Mouse (Mus musculus) CH12.LX (cell line): Measurements from ENCODE around the gene Ppm1m. TPM values are rescaled to one million over a fixed set of nuclear protein-coding genes. Genes with fewer than 3 reads are reported as not detected.

ENCODE experiments used
- DNase-seq: peaks from one replicate; pipeline ENCODE4 v3.0.0-alpha.2; 2013; ENCODE audit errors: extremely low read depth
- H3K27ac ChIP-seq: 2 replicates; pipeline ENCODE4 v1.5.1; 2012; ENCODE audit warnings: low read depth, mild to moderate bottlenecking, control low read depth, moderate library complexity; ENCODE audit not compliant: insufficient read depth
- H3K27me3 ChIP-seq: replicated peaks from 2 replicates; pipeline ENCODE3; 2012; ENCODE audit warnings: inconsistent platforms
- H3K36me3 ChIP-seq, 2 experiments: replicated peaks in 1 of 2; 2 replicates each; pipeline versions ENCODE3 to v1.6.1; 2012; ENCODE audit warnings: inconsistent platforms in 1 of 2, low read length in 1 of 2, mild to moderate bottlenecking in 1 of 2, mixed read lengths in 1 of 2, moderate library complexity in 1 of 2; ENCODE audit not compliant: control insufficient read depth in 1 of 2, insufficient read depth in 1 of 2
- H3K4me1 ChIP-seq, 2 experiments: 2 replicates each; pipeline ENCODE4 v1.6.1; 2012; ENCODE audit warnings: inconsistent platforms in 1 of 2, moderate library complexity in 1 of 2; ENCODE audit not compliant: insufficient read depth in 2 of 2, control insufficient read depth in 1 of 2
- H3K4me2 ChIP-seq: 2 replicates; pipeline ENCODE4 v1.6.1; 2012; ENCODE audit warnings: low read depth, mild to moderate bottlenecking, control low read depth; ENCODE audit not compliant: poor library complexity, insufficient read depth, severe bottlenecking
- H3K4me3 ChIP-seq, 3 experiments: fragments of 150-350 bp in 1 of 3; sonication (generic) in 1 of 3; replicated peaks in 1 of 3; 2 replicates each; pipeline versions ENCODE3 to v1.5.1; 2011 to 2012; ENCODE audit warnings: low read depth in 2 of 3, low read length in 2 of 3, mild to moderate bottlenecking in 2 of 3, moderate library complexity in 2 of 3, control low read depth in 1 of 3, improper control_type of control experiment in 1 of 3, inconsistent platforms in 1 of 3, mixed read lengths in 1 of 3; ENCODE audit not compliant: poor library complexity in 1 of 3
- H3K79me2 ChIP-seq: replicated peaks from 2 replicates; pipeline ENCODE4 v1.6.1; 2012; ENCODE audit warnings: mild to moderate bottlenecking, moderate library complexity; ENCODE audit not compliant: control insufficient read depth, poor library complexity, insufficient read depth, severe bottlenecking; ENCODE audit errors: extremely low read depth
- H3K9ac ChIP-seq: 2 replicates; pipeline ENCODE4 v1.6.1; 2012; ENCODE audit warnings: low read depth, mild to moderate bottlenecking, control low read depth, moderate library complexity; ENCODE audit not compliant: insufficient read depth
- H3K9me3 ChIP-seq: replicated peaks from 2 replicates; pipeline ENCODE3; 2012; ENCODE audit warnings: low read length, inconsistent platforms, mixed read lengths
- BHLHE40 ChIP-seq: IDR thresholded peaks from 2 replicates; pipeline ENCODE4 v1.6.1; 2011; ENCODE audit warnings: mild to moderate bottlenecking, low read depth, low read length, improper control_type of control experiment
- CHD1 ChIP-seq: IDR thresholded peaks from 2 replicates; pipeline ENCODE4 v1.6.1; 2012; ENCODE audit warnings: low read depth, low read length, improper control_type of control experiment, inconsistent platforms
- CHD2 ChIP-seq: IDR thresholded peaks from 2 replicates; pipeline ENCODE4 v1.6.1; 2011; ENCODE audit warnings: low read length, improper control_type of control experiment
- CTCF ChIP-seq, 2 experiments: IDR thresholded peaks in 1 of 2; conservative IDR thresholded peaks in 1 of 2; 2 replicates each; pipeline ENCODE4 v1.5.1; 2011 to 2012; ENCODE audit warnings: low read depth in 2 of 2, low read length in 2 of 2, improper control_type of control experiment in 1 of 2, inconsistent platforms in 1 of 2, mild to moderate bottlenecking in 1 of 2, moderate library complexity in 1 of 2
- E2F4 ChIP-seq: IDR thresholded peaks from 2 replicates; pipeline ENCODE4 v1.6.1; 2011; ENCODE audit warnings: low read depth, low read length, improper control_type of control experiment; ENCODE audit not compliant: insufficient replicate concordance
- ELF1 ChIP-seq: IDR thresholded peaks from 2 replicates; pipeline ENCODE4 v1.6.1; 2014; ENCODE audit warnings: low read depth, mild to moderate bottlenecking, inconsistent platforms, low read length, improper control_type of control experiment
- EP300 ChIP-seq: IDR thresholded peaks from 2 replicates; pipeline ENCODE4 v1.6.1; 2011; ENCODE audit warnings: low read length, improper control_type of control experiment
- ETS1 ChIP-seq: conservative IDR thresholded peaks from 2 replicates; pipeline ENCODE4 v1.6.1; 2012; ENCODE audit warnings: low read depth, mild to moderate bottlenecking, inconsistent platforms, low read length, improper control_type of control experiment, moderate library complexity
- IRF4 ChIP-seq: IDR thresholded peaks from 2 replicates; pipeline ENCODE4 v1.6.1; 2014; ENCODE audit warnings: low read depth, mild to moderate bottlenecking, inconsistent platforms, low read length, improper control_type of control experiment
- JUN ChIP-seq: IDR thresholded peaks from 2 replicates; pipeline ENCODE4 v1.6.1; 2011; ENCODE audit warnings: low read depth, mild to moderate bottlenecking, low read length, improper control_type of control experiment, moderate library complexity; ENCODE audit not compliant: insufficient read depth
- JUND ChIP-seq: conservative IDR thresholded peaks from 2 replicates; pipeline ENCODE4 v1.6.1; 2011; ENCODE audit warnings: low read depth, low read length, improper control_type of control experiment
- KAT2A ChIP-seq: IDR thresholded peaks from 2 replicates; pipeline ENCODE4 v1.6.1; 2012; ENCODE audit warnings: low read length, improper control_type of control experiment, inconsistent platforms; ENCODE audit not compliant: insufficient replicate concordance
- MEF2A ChIP-seq: IDR thresholded peaks from 2 replicates; pipeline ENCODE4 v1.6.1; 2014; ENCODE audit warnings: low read depth, mild to moderate bottlenecking, inconsistent platforms, low read length, improper control_type of control experiment, borderline replicate concordance
- MXI1 ChIP-seq: IDR thresholded peaks from 2 replicates; pipeline ENCODE4 v1.6.1; 2011; ENCODE audit warnings: mild to moderate bottlenecking, low read depth, low read length, improper control_type of control experiment
- MYC ChIP-seq: IDR thresholded peaks from 2 replicates; pipeline ENCODE4 v1.6.1; 2011; ENCODE audit warnings: low read depth, mild to moderate bottlenecking, improper control_type of control experiment, low read length
- NELFE ChIP-seq: IDR thresholded peaks from 2 replicates; pipeline ENCODE4 v1.6.1; 2011; ENCODE audit warnings: low read depth, low read length, improper control_type of control experiment
- SIN3A ChIP-seq: IDR thresholded peaks from 2 replicates; pipeline ENCODE4 v1.6.1; 2012; ENCODE audit warnings: low read length, improper control_type of control experiment, inconsistent platforms
- SMC3 ChIP-seq: IDR thresholded peaks from 2 replicates; pipeline ENCODE4 v1.6.1; 2011; ENCODE audit warnings: low read depth, low read length, improper control_type of control experiment
- TCF12 ChIP-seq: IDR thresholded peaks from 2 replicates; pipeline ENCODE4 v1.6.1; 2014; ENCODE audit warnings: low read depth, mild to moderate bottlenecking, inconsistent platforms, low read length, improper control_type of control experiment
- UBTF ChIP-seq: IDR thresholded peaks from 2 replicates; pipeline ENCODE4 v1.6.1; 2012; ENCODE audit warnings: low read depth, mild to moderate bottlenecking, inconsistent platforms, low read length, improper control_type of control experiment, moderate library complexity
- USF1 ChIP-seq: IDR thresholded peaks from 2 replicates; pipeline ENCODE4 v1.6.1; 2014; ENCODE audit warnings: low read depth, mild to moderate bottlenecking, inconsistent platforms, low read length, improper control_type of control experiment
- USF2 ChIP-seq: conservative IDR thresholded peaks from 2 replicates; pipeline ENCODE4 v1.6.1; 2011; ENCODE audit warnings: low read depth, low read length, improper control_type of control experiment
- ZC3H11A ChIP-seq: IDR thresholded peaks from 2 replicates; pipeline ENCODE4 v1.6.1; 2012; ENCODE audit warnings: low read depth, mild to moderate bottlenecking, inconsistent platforms, low read length, improper control_type of control experiment
- ZKSCAN1 ChIP-seq: IDR thresholded peaks from 2 replicates; pipeline ENCODE4 v1.6.1; 2012; ENCODE audit warnings: low read depth, inconsistent platforms, low read length, improper control_type of control experiment, borderline replicate concordance
- ZMIZ1 ChIP-seq: IDR thresholded peaks from 2 replicates; pipeline ENCODE4 v1.6.1; 2012; ENCODE audit warnings: low read depth, mild to moderate bottlenecking, inconsistent platforms, low read length, improper control_type of control experiment
- ZNF384 ChIP-seq: IDR thresholded peaks from 2 replicates; pipeline ENCODE4 v1.6.1; 2012; ENCODE audit warnings: low read depth, low read length, improper control_type of control experiment, inconsistent platforms
- dilution Hi-C: fragments of 300-500 bp; cut with MboI; formaldehyde crosslinking; loops from 2 replicates; pipeline ENCODE4 v1.14.3; 2020; ENCODE audit warnings: low sequenced_read_pairs; ENCODE audit not compliant: extremely low pct_unique_long_range_greater_than_20kb, extremely low pct_ligation_motif_present
- in situ Hi-C: fragments of 300-500 bp; cut with MboI; formaldehyde crosslinking; loops from 3 replicates; pipeline ENCODE4 v1.14.3; 2019; ENCODE audit warnings: low sequenced_read_pairs, low pct_ligation_motif_present, low pct_unique_long_range_greater_than_20kb, mixed read lengths
- polyA plus RNA-seq: library from polyadenylated mRNA; unstranded; fragments of >175 nt; gene quantifications from 2 replicates; pipeline ENCODE4 v1.2.1, GENCODE M21; 2012; ENCODE audit warnings: low read depth; ENCODE audit not compliant: insufficient read length
- total RNA-seq, 2 experiments: library from RNA; depleted of rRNA; stranded (reverse); fragments of 300-350 nt in 1 of 2; fragments of >200 nt in 1 of 2; gene quantifications; 2 replicates each; pipeline ENCODE4 v1.2.3; 2012 to 2014

The Ppm1m gene
- total and polyA plus RNA-seq, 3 experiments, result 54.7 to 111 (median 86.0) TPM

DNA sequence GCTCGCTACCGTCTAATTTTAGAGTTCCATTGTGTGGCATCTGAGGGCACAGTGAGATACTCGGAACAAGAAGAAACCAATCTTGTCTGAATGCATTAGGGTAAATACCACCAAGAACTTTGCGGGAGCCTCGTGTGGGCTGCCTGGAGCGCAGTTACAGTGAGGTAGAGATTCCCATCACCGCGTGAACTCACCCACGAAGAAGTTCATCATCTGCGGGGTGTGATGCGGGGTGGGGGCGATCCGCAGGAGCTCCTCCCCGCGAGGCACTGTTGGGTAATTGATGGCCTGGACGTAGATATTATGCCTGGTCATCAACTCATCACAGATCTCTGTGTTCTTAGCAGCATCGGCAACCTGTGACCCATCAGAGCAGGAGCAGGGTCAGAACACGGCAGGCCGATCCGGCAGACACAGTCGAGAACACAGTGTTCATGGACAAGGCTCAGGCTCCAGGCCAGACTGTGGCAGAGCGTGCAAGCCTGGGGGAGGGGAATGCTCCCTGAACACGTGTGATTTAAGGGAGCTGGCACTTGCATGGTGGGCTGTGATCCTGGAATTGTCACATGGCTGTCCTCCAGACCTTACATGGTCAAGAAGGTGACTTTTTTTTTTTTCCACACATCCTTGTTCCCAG lies 35.8 kb upstream of the Ppm1m start:
- Histone ChIP-seq H3K27ac (no peak overlapping the region), H3K4me3 (no peak overlapping the region)
- TF ChIP-seq NELFE (no peak), CHD1 (no peak), SMC3 (no peak), USF2 (no peak), ETS1 (no peak), USF1 (no peak), JUND (no peak), UBTF (no peak), EP300 (no peak), ZKSCAN1 (no peak), MXI1 (no peak), MEF2A (no peak)
- TF ChIP-seq, all 38 proteins: peak for 0
- Histone ChIP-seq H3K36me3 (peaks cover 57 to 81% of the 10 kb centered on the region in 2 experiments), H3K9ac (no peak overlapping the region), H3K9me3 (no peaks in the 10 kb centered on the region), H3K4me1 (peaks cover 23 to 39% of the 10 kb centered on the region in 2 experiments), H3K27me3 (no peaks in the 10 kb centered on the region), H3K4me2 (no peak overlapping the region), H3K79me2 (no peaks in the 10 kb centered on the region)
- in situ Hi-C loops, result no loop called here
- dilution Hi-C loops, result no loop called here
- no peak for DNase-seq

DNA sequence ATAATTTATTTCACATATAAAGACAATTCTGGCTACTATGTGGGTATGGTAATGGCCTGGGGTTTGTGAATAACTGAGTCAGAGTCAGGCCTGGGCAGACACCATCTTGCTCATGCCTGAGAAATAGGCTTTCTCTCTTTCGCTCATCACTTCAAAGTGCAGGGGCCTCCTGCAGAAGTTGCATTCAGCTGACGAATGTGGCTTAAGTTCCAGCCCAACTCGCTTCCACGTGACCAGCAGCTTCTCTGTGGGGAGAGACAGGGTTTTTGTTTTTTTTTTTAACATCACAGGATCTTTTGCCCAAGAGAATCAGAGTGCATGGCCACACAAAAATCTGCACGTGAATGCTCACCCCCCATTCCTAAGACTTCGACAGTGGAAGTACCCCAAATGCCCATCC lies 34.4 kb upstream of the Ppm1m start:
- Histone ChIP-seq H3K27ac (peak overlapping the region; percentile 34), H3K36me3 (peaks cover 46 to 67% of the 10 kb centered on the region in 2 experiments), H3K27me3 (no peaks in the 10 kb centered on the region), H3K9ac (no peak overlapping the region), H3K4me2 (no peak overlapping the region), H3K4me3 (no peak overlapping the region), H3K4me1 (peaks cover 26 to 47% of the 10 kb centered on the region in 2 experiments), H3K9me3 (no peaks in the 10 kb centered on the region), H3K79me2 (no peaks in the 10 kb centered on the region)
- dilution Hi-C loops, result no loop called here
- no peak for DNase-seq
- in situ Hi-C loops, result no loop called here
- no peak for TF ChIP-seq CTCF (conservative IDR thresholded peaks at IDR 0.05 in 1 of 2, IDR thresholded peaks at IDR 0.05 in 1 of 2; ENCODE audit: low read depth in 2 of 2, low read length in 2 of 2)
- 0 out of 2 replicates have a peak, but pooled peaks have one; percentile 49 for TF ChIP-seq EP300
- TF ChIP-seq USF2, result peak; percentile 48
- TF ChIP-seq CHD2, result no peak
- no peak for TF ChIP-seq ZC3H11A
- TF ChIP-seq BHLHE40, result peak; percentile 96
- no peak for TF ChIP-seq NELFE
- TF ChIP-seq ELF1, result no peak
- no peak for TF ChIP-seq JUN
- no peak for TF ChIP-seq TCF12
- TF ChIP-seq IRF4, result peak; percentile 87
- no peak for TF ChIP-seq KAT2A
- peak; percentile 72 for TF ChIP-seq ETS1
- TF ChIP-seq E2F4, result no peak
- TF ChIP-seq MXI1, result peak; percentile 54; the same call in 1 of the 2 replicates
- peak; percentile 52; the same call in 1 of the 2 replicates for TF ChIP-seq MEF2A
- no peak; the same call in 1 of the 2 replicates for TF ChIP-seq MYC
- no peak for TF ChIP-seq JUND
- TF ChIP-seq ZNF384, result peak; percentile 81
- no peak for TF ChIP-seq SIN3A
- no peak for TF ChIP-seq ZMIZ1
- peak; percentile 74 for TF ChIP-seq USF1
